Mouse (Mus musculus) megakaryocyte, embryonic 14.5 days (primary cell): Measurements from ENCODE around the gene Uap1l1. TPM values are rescaled to one million over a fixed set of nuclear protein-coding genes. Genes with fewer than 3 reads are reported as not detected.

ENCODE experiments used
- H3K27me3 ChIP-seq: replicated peaks from 2 replicates; pipeline ENCODE3; 2012; ENCODE audit warnings: inconsistent platforms
- H3K36me3 ChIP-seq: replicated peaks from 2 replicates; pipeline ENCODE3; 2012; ENCODE audit warnings: low read length, inconsistent platforms, mixed read lengths
- H3K4me1 ChIP-seq: 2 replicates; pipeline ENCODE4 v1.6.1; 2012; ENCODE audit warnings: inconsistent platforms
- H3K4me3 ChIP-seq: replicated peaks from 2 replicates; pipeline ENCODE3; 2012; ENCODE audit warnings: moderate library complexity, mild to moderate bottlenecking, inconsistent platforms
- H3K9me3 ChIP-seq: 2 replicates; pipeline ENCODE4 v1.6.1; 2012; ENCODE audit warnings: inconsistent platforms
- FLI1 ChIP-seq: IDR thresholded peaks from 2 replicates; pipeline ENCODE4 v1.6.1; 2012; ENCODE audit warnings: low read length, inconsistent platforms, mixed read lengths
- GATA1 ChIP-seq: IDR thresholded peaks from 3 replicates; pipeline ENCODE4 v1.6.1; 2012; ENCODE audit warnings: mixed read lengths, low read length, inconsistent platforms, borderline replicate concordance
- polyA plus RNA-seq: library from polyadenylated mRNA; stranded (reverse); fragments of >175 nt; gene quantifications from 2 replicates; pipeline ENCODE4 v1.2.3, GENCODE M21; 2012; ENCODE audit warnings: low replicate concordance; ENCODE audit not compliant: insufficient read depth

Gene Uap1l1
- polyA plus RNA-seq, 1 experiment: 13.3 TPM

- peaks cover 11% of the 10 kb centered on the region for H3K4me1 ChIP-seq
- H3K4me3 ChIP-seq: peak within 1 kb of the TSS; percentile 88
- TF ChIP-seq GATA1: no peak
- TF ChIP-seq FLI1: no peak
- no peaks in the 10 kb centered on the region for H3K36me3 ChIP-seq
- H3K27me3 ChIP-seq: peaks cover 85% of the 10 kb centered on the region
- H3K9me3 ChIP-seq: peaks cover 4% of the 10 kb centered on the region; the same call in 1 of the 2 replicates
These were observed 46.3 kb downstream of the Uap1l1 start, which contains the start of gene Grin1 for GRCm38 (mm10) chr2:25318971-25319773. Gene Grin1, minus strand, starts transcription at chr2:25319187.

DNA sequence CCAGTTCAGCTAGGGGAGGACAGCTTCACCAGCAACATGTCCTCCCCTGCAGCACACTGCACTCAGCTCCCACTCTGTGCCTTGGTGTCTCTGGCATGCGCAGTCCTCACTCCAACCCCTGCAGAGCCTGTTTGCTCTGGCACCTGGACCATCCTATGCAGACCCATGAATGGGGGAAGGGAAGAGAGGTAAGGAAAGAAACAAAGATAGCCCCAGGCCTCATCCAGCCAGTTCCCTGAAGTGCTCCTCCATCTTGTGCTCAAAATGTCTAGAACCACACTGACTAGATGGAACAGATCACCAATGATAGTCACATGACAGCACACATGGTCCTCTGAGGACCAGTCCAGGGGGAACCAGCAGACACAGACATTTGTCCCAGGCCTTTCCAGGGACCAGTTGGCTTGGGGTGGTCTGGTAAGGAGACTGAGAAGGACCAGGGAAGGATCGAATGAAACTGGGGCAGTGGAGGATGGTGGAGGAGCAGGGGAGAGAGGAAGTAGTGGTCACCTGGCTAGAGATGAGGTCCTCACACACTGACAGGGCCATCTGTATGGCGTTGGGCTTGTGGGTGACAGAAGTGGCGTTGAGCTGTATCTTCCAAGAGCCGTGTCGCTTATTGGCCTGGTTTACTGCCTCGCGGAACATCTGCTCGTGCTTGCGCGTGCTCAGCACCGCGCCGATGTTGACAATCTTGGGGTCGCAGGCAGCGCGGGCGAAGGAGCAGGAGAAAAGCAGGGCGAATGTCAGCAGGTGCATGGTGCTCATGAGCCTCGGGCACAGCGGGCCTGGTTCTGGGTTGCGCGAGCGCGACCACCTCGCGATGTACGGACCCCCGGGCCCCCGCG is 47.1 kb downstream of the Uap1l1 start:
- H3K9me3 ChIP-seq: peaks cover 4% of the 10 kb centered on the region; the same call in 1 of the 2 replicates
- H3K36me3 ChIP-seq: no peaks in the 10 kb centered on the region
- H3K4me3 ChIP-seq: peak overlapping the region; percentile 88
- no peak for TF ChIP-seq GATA1
- no peak for TF ChIP-seq FLI1
- peaks cover 13% of the 10 kb centered on the region for H3K4me1 ChIP-seq
- H3K27me3 ChIP-seq: peaks cover 92% of the 10 kb centered on the region

DNA sequence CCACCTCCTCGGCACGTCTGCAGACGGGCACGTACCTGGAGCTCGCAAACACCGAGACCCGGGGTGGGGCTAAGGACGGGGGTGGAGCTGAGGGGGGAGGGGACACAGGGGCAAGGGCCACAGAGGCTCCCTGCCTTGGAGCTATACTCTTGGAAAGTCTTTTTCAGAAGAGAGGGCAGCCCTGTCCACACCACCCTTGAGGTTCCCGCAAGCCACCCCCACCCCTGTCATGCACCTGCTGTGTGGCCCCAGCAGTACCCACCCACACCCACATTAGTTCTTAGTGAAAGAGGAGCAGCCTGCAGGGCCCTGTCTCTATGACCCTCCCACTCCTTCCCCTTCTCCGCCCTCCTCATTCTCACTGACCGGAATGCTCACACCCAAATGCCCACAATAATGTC is 54.0 kb downstream of the Uap1l1 start:
- Histone ChIP-seq H3K36me3 (no peaks in the 10 kb centered on the region), H3K9me3 (peaks cover 5% of the 10 kb centered on the region), H3K4me3 (no peak overlapping the region), H3K4me1 (peaks cover 17% of the 10 kb centered on the region), H3K27me3 (peaks cover 92% of the 10 kb centered on the region)
- TF ChIP-seq GATA1 (no peak), FLI1 (no peak)

- TF ChIP-seq FLI1 (no peak), GATA1 (no peak)
- Histone ChIP-seq H3K9me3 (peaks cover 5% of the 10 kb centered on the region), H3K4me1 (peaks cover 17% of the 10 kb centered on the region), H3K27me3 (peaks cover 92% of the 10 kb centered on the region), H3K4me3 (peak overlapping the region; percentile 38), H3K36me3 (no peaks in the 10 kb centered on the region)
These were observed 54.5 kb downstream of the Uap1l1 start for GRCm38 (mm10) chr2:25310969-25311368.

DNA sequence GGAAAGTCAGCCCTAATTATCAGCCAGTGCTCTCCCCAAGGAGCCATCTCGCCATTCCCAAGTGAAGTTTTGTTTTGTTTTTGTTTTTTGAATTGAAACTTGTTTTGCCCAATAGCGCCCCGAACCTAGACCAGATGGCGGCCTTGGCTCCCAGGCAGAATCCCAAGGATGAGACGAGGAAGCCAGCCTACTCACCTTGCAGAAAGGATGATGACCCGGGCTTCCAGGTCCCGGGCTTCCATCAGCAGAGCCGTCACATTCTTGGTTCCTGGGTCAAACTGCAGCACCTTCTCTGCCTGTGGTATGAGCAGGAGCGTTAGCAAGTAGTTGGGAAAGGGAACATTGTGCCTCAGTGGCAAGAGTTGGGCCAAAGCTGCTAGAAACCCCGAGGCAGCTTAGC is 55.3 kb downstream of the Uap1l1 start:
- Histone ChIP-seq H3K4me1 (peaks cover 23% of the 10 kb centered on the region), H3K4me3 (no peak overlapping the region), H3K36me3 (no peaks in the 10 kb centered on the region), H3K9me3 (peaks cover 5% of the 10 kb centered on the region), H3K27me3 (peaks cover 92% of the 10 kb centered on the region)
- TF ChIP-seq FLI1 (no peak), GATA1 (no peak)

Other genes with a start within 250 kb of the Uap1l1 start
- 7.9 and 8.1 TPM in 2 replicates for gene Nrarp, start 184.9 kb downstream of the Uap1l1 start, polyA plus RNA-seq
- gene Tor4a, start 168.8 kb downstream of the Uap1l1 start, polyA plus RNA-seq: 10.3 and 14.6 TPM in 2 replicates
- 22.9 and 24.0 TPM in 2 replicates for gene Nelfb, start 154.2 kb downstream of the Uap1l1 start, polyA plus RNA-seq
- 0.08 and 1.5 TPM in 2 replicates for gene Stpg3, start 151.0 kb downstream of the Uap1l1 start, polyA plus RNA-seq
- gene Fam166a, start 146.9 kb downstream of the Uap1l1 start, polyA plus RNA-seq: not detected in 2 replicates
- gene Tubb4b, start 141.0 kb downstream of the Uap1l1 start, polyA plus RNA-seq: 264 and 365 TPM in 2 replicates
- gene Slc34a3, start 131.3 kb downstream of the Uap1l1 start, polyA plus RNA-seq: not detected in 2 replicates
- not detected in 2 replicates for gene Rnf224, start 128.9 kb downstream of the Uap1l1 start, polyA plus RNA-seq
- gene Rnf208, start 123.4 kb downstream of the Uap1l1 start, polyA plus RNA-seq: 3.8 and 7.6 TPM in 2 replicates
- not detected in 2 replicates for gene Cysrt1, start 123.2 kb downstream of the Uap1l1 start, polyA plus RNA-seq
- gene AL732309.1, start 118.8 kb downstream of the Uap1l1 start, polyA plus RNA-seq: 1.1 TPM in 1 of 2 replicates, not detected in the other
- 16.3 and 20.0 TPM in 2 replicates for gene Tmem203, start 110.2 kb downstream of the Uap1l1 start, polyA plus RNA-seq
- gene Tprn, start 103.1 kb downstream of the Uap1l1 start, polyA plus RNA-seq: 11.9 and 12.9 TPM in 2 replicates
- gene Ssna1, start 93.2 kb downstream of the Uap1l1 start, polyA plus RNA-seq: 34.6 and 160 TPM in 2 replicates
- 3.1 and 14.8 TPM in 2 replicates for gene Anapc2, start 93.2 kb downstream of the Uap1l1 start, polyA plus RNA-seq
- gene Tmem210, start 77.5 kb downstream of the Uap1l1 start, polyA plus RNA-seq: not detected in 2 replicates
- not detected in 2 replicates for gene Lrrc26, start 75.8 kb downstream of the Uap1l1 start, polyA plus RNA-seq
- not detected in 2 replicates for gene Grin1, start 46.5 kb downstream of the Uap1l1 start, polyA plus RNA-seq
- gene Man1b1, start 33.3 kb downstream of the Uap1l1 start, polyA plus RNA-seq: 4.4 and 13.9 TPM in 2 replicates
- gene Dpp7, start 9.3 kb downstream of the Uap1l1 start, polyA plus RNA-seq: 4.3 and 4.4 TPM in 2 replicates
- 26.7 and 29.9 TPM in 2 replicates for gene Sapcd2, start 6.6 kb upstream of the Uap1l1 start, polyA plus RNA-seq
- 1.3 TPM in 1 of 2 replicates, not detected in the other for gene Entpd2, start 30.2 kb upstream of the Uap1l1 start, polyA plus RNA-seq
- 3.7 and 3.9 TPM in 2 replicates for gene Npdc1, start 33.7 kb upstream of the Uap1l1 start, polyA plus RNA-seq
- gene Fut7, start 57.6 kb upstream of the Uap1l1 start, polyA plus RNA-seq: 4.3 TPM in 1 of 2 replicates, not detected in the other
- gene Abca2, start 63.0 kb upstream of the Uap1l1 start, polyA plus RNA-seq: 13.1 and 24.3 TPM in 2 replicates
- not detected in 2 replicates for gene Clic3, start 91.2 kb upstream of the Uap1l1 start, polyA plus RNA-seq
- 51.1 and 52.3 TPM in 2 replicates for gene Paxx, start 95.4 kb upstream of the Uap1l1 start, polyA plus RNA-seq
- not detected in 2 replicates for gene Ptgds, start 104.4 kb upstream of the Uap1l1 start, polyA plus RNA-seq
- not detected in 2 replicates for gene Lcn12, start 128.2 kb upstream of the Uap1l1 start, polyA plus RNA-seq
- 46.2 and 91.1 TPM in 2 replicates for gene Fbxw5, start 135.1 kb upstream of the Uap1l1 start, polyA plus RNA-seq
- 0.43 TPM in 1 of 2 replicates, not detected in the other for gene C8g, start 136.0 kb upstream of the Uap1l1 start, polyA plus RNA-seq
- 0.78 and 7.0 TPM in 2 replicates for gene Traf2, start 181.3 kb upstream of the Uap1l1 start, polyA plus RNA-seq
- 316 and 1,404 TPM in 2 replicates for gene Edf1, start 192.2 kb upstream of the Uap1l1 start, polyA plus RNA-seq
- gene Mamdc4, start 209.2 kb upstream of the Uap1l1 start, polyA plus RNA-seq: 0.75 TPM in 1 of 2 replicates, not detected in the other
- 4.7 TPM in 1 of 2 replicates, not detected in the other for gene Phpt1, start 209.5 kb upstream of the Uap1l1 start, polyA plus RNA-seq
- 0.44 and 0.85 TPM in 2 replicates for gene Ajm1, start 216.1 kb upstream of the Uap1l1 start, polyA plus RNA-seq
- gene Rabl6, start 242.8 kb upstream of the Uap1l1 start, polyA plus RNA-seq: 36.6 and 58.2 TPM in 2 replicates